Mouse (Mus musculus): Measurements from ENCODE around the gene Gm5475.

DNA sequence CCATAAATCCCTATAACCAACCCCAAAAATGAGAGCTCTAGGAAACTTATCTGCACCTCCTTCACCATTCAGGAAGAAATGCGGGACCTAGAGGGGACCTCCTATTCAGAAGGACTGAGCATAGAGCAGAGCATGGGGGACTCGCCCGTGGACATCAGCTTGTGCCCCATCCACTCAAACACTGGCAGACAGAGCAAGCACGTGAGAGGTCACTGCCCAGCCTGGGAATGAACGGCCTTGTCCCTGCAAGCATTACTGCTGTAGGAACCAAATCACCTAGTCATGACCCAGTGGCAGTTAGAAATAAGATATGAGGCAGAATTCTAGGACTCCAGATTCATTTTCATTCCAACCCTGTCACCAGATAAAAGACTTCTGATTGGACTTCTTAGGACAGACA is 10.2 kb upstream of the Gm5475 start:
- TF ChIP-seq CTCF (IDR thresholded peaks at IDR 0.05; ENCODE audit: low read depth) (no peak), EP300 (IDR thresholded peaks at IDR 0.05; ENCODE audit: low read depth) (no peak)
